Mouse (Mus musculus) intestine, embryonic 15.5 days (tissue): ENCODE measurements around the gene Klk1b4. TPM values are rescaled to one million over a fixed set of nuclear protein-coding genes. Genes with fewer than 3 reads are reported as not detected.

ENCODE experiments used
- ATAC-seq: fragments of 200-750 bp; cut with Nextera tagmentation; 2 replicates; pipeline ENCODE4 v1.8.0; 2017; ENCODE audit warnings: moderate TSS enrichment, moderate library complexity
- H3K27ac ChIP-seq: fragments of 300-500 bp; sonication (generic); 2 replicates; pipeline ENCODE4 v1.5.1; 2015; ENCODE audit warnings: mild to moderate bottlenecking, inconsistent platforms
- H3K27me3 ChIP-seq: fragments of 300-500 bp; sonication (generic); replicated peaks from 2 replicates; pipeline ENCODE4 v1.6.1; 2015; ENCODE audit warnings: inconsistent platforms
- H3K36me3 ChIP-seq: fragments of 300-500 bp; sonication (generic); 2 replicates; pipeline ENCODE4 v1.6.1; 2015; ENCODE audit warnings: inconsistent platforms
- H3K4me1 ChIP-seq: fragments of 300-500 bp; sonication (generic); replicated peaks from 2 replicates; pipeline ENCODE4 v1.6.1; 2015; ENCODE audit warnings: inconsistent platforms
- H3K4me2 ChIP-seq: fragments of 300-500 bp; sonication (generic); replicated peaks from 2 replicates; pipeline ENCODE4 v1.6.1; 2015; ENCODE audit warnings: mild to moderate bottlenecking, inconsistent platforms
- H3K4me3 ChIP-seq: fragments of 300-500 bp; sonication (generic); replicated peaks from 2 replicates; pipeline ENCODE4 v1.5.1; 2015; ENCODE audit warnings: inconsistent platforms
- H3K9ac ChIP-seq: fragments of 300-500 bp; sonication (generic); 2 replicates; pipeline ENCODE4 v1.6.1; 2015; ENCODE audit warnings: inconsistent platforms
- H3K9me3 ChIP-seq: fragments of 300-500 bp; sonication (generic); 2 replicates; pipeline ENCODE4 v1.6.1; 2016; ENCODE audit warnings: inconsistent platforms
- WGBS: fragments of 180-500 bp; shearing (Covaris S2); methylation state at CpG from one replicate; pipeline ENCODE4 v1.1.7; 2015; 5-methylcytosine and 5-hydroxymethylcytosine counted together
- polyA plus RNA-seq: library from polyadenylated mRNA; unstranded; fragments of >200 nt; fragmentation: Nextera tagmentation; extraction: Ambion mirVana; gene quantifications from 2 replicates; pipeline ENCODE4 v1.2.1, GENCODE M21; 2015

The Klk1b4 gene
- polyA plus RNA-seq, 1 experiment from 2014 or later: not detected

- ATAC-seq: no peak
- WGBS: 63% methylated on average over 5 of the region's 5 CpGs
Observed at GRCm38 (mm10) chr7:44261147-44261546, 53.9 kb downstream of the Klk1b4 start, which contains the start of gene Gm15517. Gm15517 (plus strand) TSS chr7:44261447.

More at GRCm38 (mm10) chr7:44261147-44261546, 53.9 kb downstream of the Klk1b4 start, which contains the start of gene Gm15517:
- Histone ChIP-seq H3K9ac (no peak within 1 kb of the TSS), H3K9me3 (no peaks in the 10 kb centered on the region), H3K4me2 (no peak within 1 kb of the TSS), H3K27me3 (peaks cover 6% of the 10 kb centered on the region; the same call in 1 of the 2 replicates), H3K4me1 (peaks cover 6% of the 10 kb centered on the region; the same call in 1 of the 2 replicates), H3K36me3 (no peaks in the 10 kb centered on the region), H3K4me3 (no peak within 1 kb of the TSS), H3K27ac (no peak within 1 kb of the TSS)

Other genes with a start within 250 kb of the Klk1b4 start
- not detected in 2 replicates for gene Klk1b1, start 240.7 kb upstream of the Klk1b4 start, polyA plus RNA-seq
- not detected in 2 replicates for gene Klk1b9, start 231.4 kb upstream of the Klk1b4 start, polyA plus RNA-seq
- gene Klk1b11, start 211.6 kb upstream of the Klk1b4 start, polyA plus RNA-seq: not detected in 2 replicates
- gene Klk1b26, start 195.3 kb upstream of the Klk1b4 start, polyA plus RNA-seq: not detected in 2 replicates
- not detected in 2 replicates for gene Klk1b27, start 155.1 kb upstream of the Klk1b4 start, polyA plus RNA-seq
- not detected in 2 replicates for gene Klk1b21, start 105.1 kb upstream of the Klk1b4 start, polyA plus RNA-seq
- not detected in 2 replicates for gene Klk1b22, start 94.8 kb upstream of the Klk1b4 start, polyA plus RNA-seq
- gene Klk1b16, start 70.7 kb upstream of the Klk1b4 start, polyA plus RNA-seq: 0.11 TPM in 1 of 2 replicates, not detected in the other
- gene Klk1b24, start 19.2 kb upstream of the Klk1b4 start, polyA plus RNA-seq: 0.52 TPM in 1 of 2 replicates, not detected in the other
- gene Klk1b3, start 9.2 kb upstream of the Klk1b4 start, polyA plus RNA-seq: 0.38 and 0.51 TPM in 2 replicates
- not detected in 2 replicates for gene Klk1b5, start 8.5 kb downstream of the Klk1b4 start, polyA plus RNA-seq
- gene Klk1, start 17.9 kb downstream of the Klk1b4 start, polyA plus RNA-seq: 13.1 and 30.8 TPM in 2 replicates
- gene Gm36864, start 28.7 kb downstream of the Klk1b4 start, polyA plus RNA-seq: not detected in 2 replicates
- gene 1700028J19Rik, start 39.3 kb downstream of the Klk1b4 start, polyA plus RNA-seq: 1.3 and 1.6 TPM in 2 replicates
- gene 2410002F23Rik, start 39.3 kb downstream of the Klk1b4 start, polyA plus RNA-seq: 124 and 127 TPM in 2 replicates
- not detected in 2 replicates for gene Acp4, start 49.9 kb downstream of the Klk1b4 start, polyA plus RNA-seq
- not detected in 2 replicates for gene Gm15517, start 54.0 kb downstream of the Klk1b4 start, polyA plus RNA-seq
- 7.2 and 8.0 TPM in 2 replicates for gene Clec11a, start 99.5 kb downstream of the Klk1b4 start, polyA plus RNA-seq
- gene Shank1, start 102.8 kb downstream of the Klk1b4 start, polyA plus RNA-seq: 1.7 and 1.9 TPM in 2 replicates
- 0.90 and 1.9 TPM in 2 replicates for gene Syt3, start 176.7 kb downstream of the Klk1b4 start, polyA plus RNA-seq
- 0.48 and 0.99 TPM in 2 replicates for gene 1700008O03Rik, start 178.4 kb downstream of the Klk1b4 start, polyA plus RNA-seq
- 0.82 and 0.86 TPM in 2 replicates for gene Lrrc4b, start 221.6 kb downstream of the Klk1b4 start, polyA plus RNA-seq